Mouse (Mus musculus): Measurements from ENCODE around the gene Gxylt2.

- TF ChIP-seq EP300 (optimal IDR thresholded peaks at IDR 0.05) (no peak), CTCF (IDR thresholded peaks at IDR 0.05; ENCODE audit: low read depth) (no peak)
Measured at GRCm38 (mm10) chr6:100807746-100808145, 103.2 kb downstream of the Gxylt2 start.

All from stomach, postnatal 0 days (tissue).